In genomic region chr15:27571179-27571578, GRCm38 (mm10) we compare ENCODE assay signal across 16 mouse cellular contexts. TPM values are rescaled to one million over a fixed set of nuclear protein-coding genes. Genes with fewer than 3 reads are reported as not detected.
DNase-seq lines count a peak whose midpoint lies in the region; ATAC-seq and TF ChIP-seq lines count a peak whose summit lies in the region.
"Had no signal": no experiment of that assay in that cellular context is flagged by ENCODE, and none has a peak within 500 bp of the region (broad histone marks: within the 10 kb centered on the region; RNA-seq: fewer than 3 reads in every experiment).

No protein-coding gene starts in this region.

- peaks cover 8% of the 10 kb centered on the region for H3K4me1 ChIP-seq in heart, adult 2 months (ENCODE audit: control insufficient read depth, insufficient read depth, low read length)
- peaks cover 15% of the 10 kb centered on the region for H3K4me1 ChIP-seq in heart, embryonic 10.5 days
- no peaks in the 10 kb centered on the region for H3K4me1 ChIP-seq in midbrain, embryonic 16.5 days (ENCODE audit: control insufficient read depth, insufficient read depth, low read length)
- H3K4me1 ChIP-seq in midbrain, embryonic 14.5 days (ENCODE audit: control insufficient read depth, insufficient read depth, low read length), result no peaks in the 10 kb centered on the region
- H3K4me1 ChIP-seq: megakaryocyte, embryonic 14.5 days had no signal

- intact Hi-C loops in heart, adult 2 months (cut with DNase I), result loop anchor here (2.0 kb wide), 1 partner anchor 32 kb away; no protein-coding TSS in a partner anchor

- no peaks in the 10 kb centered on the region for H3K9me3 ChIP-seq in heart, embryonic 10.5 days
- no peaks in the 10 kb centered on the region for H3K9me3 ChIP-seq in midbrain, embryonic 16.5 days (replicated peaks; ENCODE audit: control insufficient read depth, low read length, poor library complexity, severe bottlenecking)
- H3K9me3 ChIP-seq in midbrain, embryonic 14.5 days (ENCODE audit: control insufficient read depth, low read length), result no peaks in the 10 kb centered on the region
- H3K9me3 ChIP-seq: embryonic facial prominence, embryonic 12.5 days; heart, embryonic 13.5 days; megakaryocyte, embryonic 14.5 days had no signal

- ATAC-seq in midbrain, embryonic 16.5 days, result no peak
- no peak for ATAC-seq in midbrain, embryonic 14.5 days (ENCODE audit: low FRiP score, low TSS enrichment)

- no peak overlapping the region for H3K4me2 ChIP-seq in midbrain, embryonic 16.5 days (ENCODE audit: low read length)
- H3K4me2 ChIP-seq in midbrain, embryonic 14.5 days (ENCODE audit: low read length), result no peak overlapping the region
- H3K4me2 ChIP-seq: embryonic facial prominence, embryonic 12.5 days; heart, embryonic 13.5 days; liver, embryonic 11.5 days had no signal

- TF ChIP-seq CTCF in heart, adult 2 months (IDR thresholded peaks at IDR 0.05), result no peak

- peaks cover 10% of the 10 kb centered on the region for H3K36me3 ChIP-seq in heart, adult 2 months (ENCODE audit: control insufficient read depth, insufficient read depth, low read length)
- peaks cover 35% of the 10 kb centered on the region for H3K36me3 ChIP-seq in heart, embryonic 10.5 days
- H3K36me3 ChIP-seq in midbrain, embryonic 16.5 days (ENCODE audit: control insufficient read depth, insufficient read depth, low read length), result peaks cover 11% of the 10 kb centered on the region
- peaks cover 46% of the 10 kb centered on the region for H3K36me3 ChIP-seq in midbrain, embryonic 14.5 days (ENCODE audit: control insufficient read depth, insufficient read depth, low read length)
- H3K36me3 ChIP-seq: embryonic facial prominence, embryonic 12.5 days had no signal

- peak overlapping the region; percentile 81 for H3K27ac ChIP-seq in heart, adult 2 months
- no peak overlapping the region for H3K27ac ChIP-seq in heart, embryonic 10.5 days
- no peak overlapping the region for H3K27ac ChIP-seq in midbrain, embryonic 16.5 days (ENCODE audit: low read length)
- no peak overlapping the region for H3K27ac ChIP-seq in midbrain, embryonic 14.5 days (replicated peaks; ENCODE audit: low read depth, low read length)
- H3K27ac ChIP-seq: embryonic facial prominence, embryonic 12.5 days; heart, embryonic 13.5 days; stomach, postnatal 0 days had no signal

- no peak overlapping the region for H3K4me3 ChIP-seq in heart, adult 2 months
- no peak overlapping the region for H3K4me3 ChIP-seq in heart, embryonic 10.5 days
- H3K4me3 ChIP-seq in midbrain, embryonic 16.5 days (ENCODE audit: low read depth, low read length), result no peak overlapping the region
- H3K4me3 ChIP-seq in midbrain, embryonic 14.5 days (replicated peaks; ENCODE audit: low read depth, low read length), result no peak overlapping the region
- H3K4me3 ChIP-seq: embryonic facial prominence, embryonic 12.5 days; heart, embryonic 13.5 days; megakaryocyte, embryonic 14.5 days had no signal

- no peaks in the 10 kb centered on the region for H3K79me2 ChIP-seq in heart, adult 2 months (replicated peaks; ENCODE audit: control insufficient read depth, insufficient read depth, low read length)

- TF ChIP-seq EP300 in heart, adult 2 months (IDR thresholded peaks at IDR 0.05; ENCODE audit: insufficient read depth, low read depth, low read length), result peak; percentile 91

- TF ChIP-seq POLR2A in heart, adult 2 months (IDR thresholded peaks at IDR 0.05; ENCODE audit: insufficient read depth, low read depth, low read length), result no peak

- WGBS in heart, adult 2 months, result 67% methylated on average over 8 of the region's 8 CpGs
- WGBS in heart, embryonic 10.5 days, result 74% methylated on average over 8 of the region's 8 CpGs
- 84% methylated on average over 8 of the region's 8 CpGs for WGBS in midbrain, embryonic 16.5 days
- WGBS in midbrain, embryonic 14.5 days, result 76% methylated on average over 8 of the region's 8 CpGs

- H3K9ac ChIP-seq in heart, adult 2 months (ENCODE audit: low read depth, low read length), result peak overlapping the region; percentile 42
- no peak overlapping the region for H3K9ac ChIP-seq in midbrain, embryonic 16.5 days (ENCODE audit: low read depth, low read length)
- H3K9ac ChIP-seq in midbrain, embryonic 14.5 days (replicated peaks; ENCODE audit: low read length), result no peak overlapping the region
- H3K9ac ChIP-seq: embryonic facial prominence, embryonic 12.5 days; heart, embryonic 13.5 days had no signal

- H3K27me3 ChIP-seq in heart, adult 2 months (ENCODE audit: control insufficient read depth, insufficient read depth, low read length), result no peaks in the 10 kb centered on the region
- H3K27me3 ChIP-seq in heart, embryonic 10.5 days (ENCODE audit: insufficient read depth, poor library complexity, severe bottlenecking), result no peaks in the 10 kb centered on the region
- no peaks in the 10 kb centered on the region for H3K27me3 ChIP-seq in midbrain, embryonic 16.5 days (ENCODE audit: control insufficient read depth, insufficient read depth, low read depth, low read length)
- no peaks in the 10 kb centered on the region for H3K27me3 ChIP-seq in midbrain, embryonic 14.5 days (ENCODE audit: control insufficient read depth, insufficient read depth, low read length)
- H3K27me3 ChIP-seq: CH12.LX; embryonic facial prominence, embryonic 12.5 days; heart, embryonic 13.5 days; megakaryocyte, embryonic 14.5 days had no signal

- peak; percentile 48 to 81 for DNase-seq in heart, adult 2 months
- no peak for DNase-seq in heart, embryonic 10.5 days (ENCODE audit: low spot score)
- peak; percentile 60 to 63 for DNase-seq in right cerebral cortex, postnatal 10 days (ENCODE audit: low spot score in 2 of 2)
- no peak for DNase-seq in right cerebral cortex, postnatal 14 days
- DNase-seq in gastrocnemius, postnatal 25 days, result peak; percentile 81
- no peak for DNase-seq in midbrain, embryonic 14.5 days
- DNase-seq: kidney, postnatal 4 days; spleen, adult 18-20 months; thymus, postnatal 4 days had no signal

RNA-seq across cellular contexts. Expression of gene Otulin, which starts 59.3 kb away (rescaled TPM):
- 10 to 100 TPM; 24.6 to 26.1 TPM for total RNA-seq in heart, adult 2 months (2021)
- 18.7 and 22.5 TPM in 2 replicates for polyA plus RNA-seq in heart, adult 2 months (2012; rRNA removed)
- 25.0 and 28.3 TPM in 2 replicates for polyA plus RNA-seq in heart, embryonic 10.5 days (2016; fragmentation: Nextera tagmentation; extraction: Ambion mirVana)
- total RNA-seq in gastrocnemius, postnatal 25 days (2021), result 10 to 100 TPM; 21.1 to 23.3 TPM
- polyA plus RNA-seq in midbrain, embryonic 16.5 days (2015; fragmentation: Nextera tagmentation; extraction: Ambion mirVana), result 20.7 and 21.6 TPM in 2 replicates
- polyA plus RNA-seq in midbrain, embryonic 14.5 days (2014; fragmentation: Nextera tagmentation; extraction: Ambion mirVana), result 29.7 and 30.1 TPM in 2 replicates

Comparison
In these comparisons a context has a peak if more than half of its experiments do, and no peak if none do; other contexts are left out.
1. DNase-seq: peak in heart, adult 2 months (2 of 2), right cerebral cortex, postnatal 10 days (2 of 2) and gastrocnemius, postnatal 25 days (single experiment); none in heart, embryonic 10.5 days (single experiment), right cerebral cortex, postnatal 14 days (single experiment) and midbrain, embryonic 14.5 days (single experiment).